Mouse (Mus musculus): ENCODE measurements around the gene Olfr1393.

DNA sequence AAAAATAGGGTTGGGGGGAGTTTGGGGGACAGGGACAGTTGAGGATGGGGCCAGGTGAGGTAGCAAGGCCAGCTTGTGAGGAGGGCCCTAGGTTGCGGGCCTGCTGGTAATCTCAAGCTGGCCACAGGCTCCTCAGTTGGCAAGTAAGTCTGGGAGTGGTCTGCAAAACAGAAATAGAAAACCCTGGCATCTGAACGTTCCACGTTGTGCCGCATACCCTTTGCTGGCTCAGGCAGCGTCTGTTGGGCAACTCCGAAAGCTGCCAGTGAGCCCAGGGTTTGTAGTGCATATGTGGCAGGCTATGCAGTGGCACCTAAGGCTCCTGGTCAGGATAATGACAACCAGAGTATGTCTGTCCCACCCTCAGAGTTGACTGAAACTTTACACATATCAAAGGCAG lies 15.0 kb upstream of the Olfr1393 start:
- TF ChIP-seq CTCF (IDR thresholded peaks at IDR 0.05; ENCODE audit: control insufficient read depth, insufficient read depth, low read length): no peak
- TF ChIP-seq POLR2A (IDR thresholded peaks at IDR 0.05; ENCODE audit: borderline replicate concordance, control insufficient read depth, low read depth, low read length): no peak

All from bone marrow, adult 2 months (tissue).